Mouse (Mus musculus) bone marrow, adult 2 months (tissue): ENCODE data around the gene Bcl9l.

Experiments
- CTCF ChIP-seq: fragments of 200-500 bp; IDR thresholded peaks from 2 replicates; pipeline ENCODE4 v1.5.1; 2011; ENCODE audit warnings: low read length, control low read depth; ENCODE audit not compliant: control insufficient read depth, insufficient read depth
- POLR2A ChIP-seq: fragments of 200-500 bp; IDR thresholded peaks from 2 replicates; pipeline ENCODE4 v1.6.1; 2011; ENCODE audit warnings: low read depth, mild to moderate bottlenecking, control low read depth, low read length, borderline replicate concordance; ENCODE audit not compliant: control insufficient read depth

GRCm38 (mm10) chr9:44487441-44487840 is 4.8 kb downstream of the Bcl9l start:
- TF ChIP-seq CTCF (no peak), POLR2A (no peak)
